Mouse (Mus musculus) brown adipose tissue, adult 24 weeks (tissue): ENCODE measurements around the gene Clptm1. TPM values are rescaled to one million over a fixed set of nuclear protein-coding genes. Genes with fewer than 3 reads are reported as not detected.
A peak's percentile ranks its signal among the peaks of the same experiment; 100 is the strongest.

Experiments
- H3K27ac ChIP-seq: fragments of 200-500 bp; replicated peaks from 2 replicates; pipeline ENCODE4 v1.5.1; 2012; ENCODE audit warnings: low read depth, mild to moderate bottlenecking, low read length
- H3K4me1 ChIP-seq: fragments of 200-500 bp; 2 replicates; pipeline ENCODE4 v1.6.1; 2012; ENCODE audit warnings: low read length, mixed read lengths; ENCODE audit not compliant: control insufficient read depth, insufficient read depth, insufficient read length
- H3K4me3 ChIP-seq: fragments of 200-500 bp; 2 replicates; pipeline ENCODE4 v1.5.1; 2012; ENCODE audit warnings: low read depth, mild to moderate bottlenecking, low read length, moderate library complexity; ENCODE audit not compliant: insufficient read depth
- polyA plus RNA-seq: library from polyadenylated mRNA; stranded (reverse); fragments of >200 nt; gene quantifications from 2 replicates; pipeline ENCODE4 v1.2.4, GENCODE M21; 2012; ENCODE audit not compliant: missing spikeins, insufficient read depth, insufficient read length

The Clptm1 gene
- polyA plus RNA-seq, 1 experiment: 77.2 TPM

DNA sequence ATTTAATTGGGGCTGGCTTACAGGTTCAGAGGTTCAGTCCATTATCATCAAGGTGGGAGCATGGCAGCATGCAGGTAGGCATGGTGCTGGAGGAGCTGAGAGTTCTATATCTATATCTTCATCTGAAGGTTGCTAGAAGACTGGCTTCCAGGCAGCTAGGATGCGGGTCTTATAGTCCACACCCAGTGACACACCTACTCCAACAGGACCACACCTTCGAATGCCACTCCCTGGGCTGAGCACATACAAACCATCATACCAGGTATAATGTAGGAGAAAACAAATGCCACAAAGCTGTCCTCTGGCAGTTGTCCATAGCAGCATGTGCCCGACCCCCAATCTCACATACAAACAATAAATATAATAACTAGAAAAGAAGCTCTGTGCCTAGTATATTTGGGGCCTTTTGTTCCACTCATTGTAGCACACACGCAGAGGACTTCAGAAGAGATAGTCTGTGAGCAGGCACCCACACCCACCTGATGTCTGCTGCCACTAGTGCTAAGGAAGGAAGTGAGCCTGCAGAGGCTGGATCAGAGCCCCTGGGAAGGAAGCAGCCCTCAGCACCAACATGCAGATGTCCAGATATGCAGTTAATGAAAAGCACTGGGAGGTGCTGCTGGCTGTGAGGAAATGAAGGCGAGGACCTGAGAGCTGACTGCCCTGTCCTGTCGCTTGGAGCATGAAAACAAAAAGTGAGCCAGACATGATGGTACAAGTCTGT, 13.6 kb downstream of the Clptm1 start:
- Histone ChIP-seq H3K27ac (0 out of 2 replicates have a peak overlapping the region, but pooled peaks have one; percentile 34), H3K4me1 (peaks cover 12% of the 10 kb centered on the region; the same call in 1 of the 2 replicates), H3K4me3 (no peak overlapping the region)

DNA sequence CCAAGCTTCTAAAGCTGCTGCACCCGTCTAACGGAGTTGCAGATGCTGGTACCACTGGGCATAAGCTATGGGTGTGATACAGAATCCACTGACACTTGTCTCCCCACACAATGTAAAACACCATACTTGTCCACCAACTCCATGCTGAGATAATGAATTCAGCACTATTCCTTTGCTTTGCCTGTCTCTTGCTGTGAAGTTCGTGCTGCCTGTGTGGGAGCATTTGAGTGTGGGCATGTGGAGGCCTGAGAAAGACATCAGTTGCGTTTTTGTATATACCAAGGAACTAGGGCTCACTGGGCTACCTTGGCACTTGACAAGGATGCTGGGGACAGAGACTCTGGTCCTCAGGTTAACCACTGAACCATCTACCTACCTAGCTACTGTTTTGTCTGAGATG, 23.6 kb downstream of the Clptm1 start:
- Histone ChIP-seq H3K4me1 (no peaks in the 10 kb centered on the region), H3K27ac (no peak overlapping the region), H3K4me3 (no peak overlapping the region)

DNA sequence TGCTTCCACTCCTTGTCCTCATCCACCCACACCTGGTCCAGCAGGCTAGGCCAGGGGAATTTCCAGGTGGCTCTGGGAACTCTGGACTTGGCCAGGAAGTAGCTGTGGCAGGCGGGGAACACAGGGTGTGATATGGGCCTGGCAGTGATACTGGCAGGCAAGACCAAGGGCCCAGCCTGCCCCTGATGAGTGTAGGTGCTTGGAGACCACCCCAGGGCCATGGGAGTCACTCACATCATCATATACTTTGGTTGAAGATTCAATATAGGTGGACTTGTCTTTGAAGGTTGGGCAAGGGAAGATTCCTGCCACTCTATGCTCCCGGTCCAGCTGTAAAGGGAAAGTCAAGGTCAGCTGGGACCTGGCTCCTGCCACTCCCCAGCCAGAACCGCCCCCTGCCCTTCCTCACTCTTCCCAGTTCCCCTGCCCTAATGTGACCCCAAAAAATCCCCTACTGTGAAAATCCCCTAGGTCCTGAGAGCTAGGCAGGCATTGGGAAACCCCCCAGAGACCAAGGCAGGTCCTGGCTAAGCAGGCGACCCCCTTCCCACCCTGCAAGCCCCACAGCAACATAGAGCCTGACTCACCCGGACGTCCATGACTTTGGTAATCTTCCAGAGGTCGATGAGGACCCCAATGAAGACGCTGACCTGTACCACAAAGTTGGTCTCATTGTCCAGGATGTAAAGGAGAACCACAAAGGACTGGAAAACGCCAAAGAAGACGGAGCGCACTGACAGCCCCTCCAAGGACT, 29.6 kb downstream of the Clptm1 start:
- Histone ChIP-seq H3K4me1 (no peaks in the 10 kb centered on the region), H3K27ac (no peak overlapping the region), H3K4me3 (no peak overlapping the region)

DNA sequence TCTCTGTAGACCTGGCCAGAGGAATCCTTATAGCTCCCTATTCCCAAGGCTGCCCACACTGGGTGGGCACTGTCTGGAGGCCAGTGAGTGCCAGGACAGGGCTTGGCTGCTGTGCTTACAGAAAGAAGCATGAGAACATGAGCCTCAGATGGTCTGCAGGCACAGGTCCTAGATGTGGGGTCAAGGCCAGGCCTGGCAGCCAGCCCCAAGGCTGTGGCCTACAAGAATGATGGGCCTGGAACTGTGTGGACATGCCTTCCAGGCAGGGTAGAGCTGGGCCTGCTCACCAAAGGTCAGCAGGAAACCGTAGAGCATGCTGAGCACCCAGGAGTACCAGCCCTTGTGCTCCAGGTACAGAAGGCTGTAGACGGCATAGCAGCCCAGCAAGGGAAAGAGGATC, 30.2 kb downstream of the Clptm1 start:
- H3K27ac ChIP-seq: no peak overlapping the region
- peaks cover 2% of the 10 kb centered on the region; the same call in 1 of the 2 replicates for H3K4me1 ChIP-seq
- no peak overlapping the region for H3K4me3 ChIP-seq

DNA sequence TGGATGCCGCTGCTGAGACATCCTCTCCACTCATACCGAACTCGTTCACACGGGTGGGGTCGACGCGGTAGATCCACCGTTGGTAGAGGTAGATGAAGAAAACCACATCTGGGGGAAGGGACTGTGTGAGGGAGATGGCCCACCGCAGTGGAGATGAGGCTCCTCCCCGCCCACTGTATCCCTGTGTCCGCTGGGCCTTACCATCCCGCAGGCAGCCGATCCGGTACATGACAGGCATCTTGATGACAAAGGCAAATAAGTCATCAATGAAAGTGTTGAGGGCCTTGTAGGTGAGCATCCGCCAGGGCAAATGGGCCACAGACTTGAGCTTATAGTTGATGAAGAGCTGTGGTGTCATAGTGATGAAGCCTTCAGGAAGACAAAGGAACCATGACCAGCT, 31.0 kb downstream of the Clptm1 start:
- H3K27ac ChIP-seq: no peak overlapping the region
- H3K4me1 ChIP-seq: peaks cover 3% of the 10 kb centered on the region; the same call in 1 of the 2 replicates

DNA sequence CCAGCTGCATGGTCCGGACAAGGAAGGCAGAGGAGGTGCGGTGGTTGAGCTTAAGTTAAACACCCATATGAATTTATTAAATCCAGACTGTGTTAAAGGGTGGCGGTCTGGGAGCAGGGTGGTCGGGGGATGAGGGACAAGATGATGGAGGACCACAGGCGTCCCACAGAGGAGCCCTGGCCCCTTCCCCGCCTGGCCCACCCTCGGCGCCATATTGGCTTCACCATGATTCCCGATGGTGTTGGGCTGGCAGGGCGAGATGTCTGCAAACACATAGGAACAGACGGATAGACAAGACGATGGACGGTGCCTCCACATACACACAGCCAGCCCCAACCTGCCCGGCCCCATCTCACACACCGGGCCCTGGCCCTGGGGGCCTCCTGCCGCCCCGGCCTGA, 31.6 kb downstream of the Clptm1 start:
- H3K4me1 ChIP-seq: peaks cover 3% of the 10 kb centered on the region; the same call in 1 of the 2 replicates
- no peak overlapping the region for H3K27ac ChIP-seq
- H3K4me3 ChIP-seq: no peak overlapping the region

More for the DNA sequence above, 31.0 kb downstream of the Clptm1 start:
- no peak overlapping the region for H3K4me3 ChIP-seq

DNA sequence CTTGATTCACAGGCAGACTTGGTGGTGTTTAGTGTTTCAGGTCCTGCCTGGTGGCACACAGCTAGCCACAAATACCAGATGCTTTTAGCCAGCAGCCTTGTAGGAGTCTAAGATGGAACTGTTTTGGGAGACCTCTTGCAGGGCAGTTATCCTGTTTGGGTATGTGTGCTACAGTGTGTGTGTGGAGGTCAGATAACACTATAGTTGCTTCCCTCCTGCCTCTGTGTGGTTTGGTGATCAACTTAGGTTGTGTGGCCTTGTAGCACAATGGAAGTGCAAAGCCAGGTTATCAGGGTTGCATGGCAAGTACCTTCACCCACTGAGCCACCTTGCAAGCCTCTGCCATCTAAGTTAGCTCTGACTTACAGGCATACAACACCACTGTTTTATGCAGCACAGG, 32.1 kb downstream of the Clptm1 start:
- Histone ChIP-seq H3K4me3 (no peak overlapping the region), H3K27ac (no peak overlapping the region), H3K4me1 (peaks cover 3% of the 10 kb centered on the region; the same call in 1 of the 2 replicates)

DNA sequence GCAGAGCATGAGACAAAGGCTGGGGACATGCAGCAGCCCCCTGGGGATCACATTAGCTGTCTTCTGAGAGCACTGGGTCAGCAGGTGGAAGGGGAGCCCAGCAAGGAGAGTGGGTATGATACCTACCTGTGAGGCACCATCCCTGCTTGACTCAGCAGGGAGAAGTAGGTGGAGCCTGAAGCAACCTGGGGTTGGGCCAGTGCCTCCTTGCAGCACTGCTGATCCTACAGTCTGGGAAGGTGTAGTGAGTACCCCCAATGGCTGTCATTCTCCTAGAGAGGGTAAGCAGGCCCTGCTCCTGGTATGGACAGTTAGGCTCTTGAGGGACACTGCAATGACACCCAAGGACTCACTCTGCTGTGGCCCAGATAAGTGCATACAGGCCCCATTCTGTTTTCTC, 32.6 kb downstream of the Clptm1 start:
- Histone ChIP-seq H3K4me3 (no peak overlapping the region), H3K27ac (no peak overlapping the region), H3K4me1 (peaks cover 3% of the 10 kb centered on the region; the same call in 1 of the 2 replicates)

DNA sequence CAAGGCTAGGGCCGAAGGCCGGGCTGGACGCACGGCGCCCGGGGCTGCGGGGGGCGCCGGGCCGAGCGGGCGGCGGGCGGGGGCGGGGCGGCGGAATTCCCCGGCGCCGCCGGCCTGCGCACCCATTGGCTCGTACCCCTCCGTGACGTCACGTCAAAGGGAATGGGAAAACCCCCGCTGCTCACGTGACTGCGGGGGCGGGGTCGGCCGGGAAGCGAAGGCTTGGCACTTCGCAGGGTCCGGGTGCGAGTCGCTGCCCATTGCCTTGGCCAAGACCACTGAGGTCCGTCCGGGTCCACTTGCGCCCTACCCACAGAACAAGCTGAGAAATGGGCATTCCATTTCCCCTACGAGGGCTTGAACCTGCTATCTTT, 35.5 kb downstream of the Clptm1 start, which contains the start of gene Relb:
TSS of gene Relb (minus strand) at position 78 of the 374 bp plus-strand sequence.
- peak within 1 kb of the TSS; percentile 73 for H3K4me3 ChIP-seq
- H3K4me1 ChIP-seq: peaks cover 3% of the 10 kb centered on the region; the same call in 1 of the 2 replicates
- peak within 1 kb of the TSS; percentile 84 for H3K27ac ChIP-seq

DNA sequence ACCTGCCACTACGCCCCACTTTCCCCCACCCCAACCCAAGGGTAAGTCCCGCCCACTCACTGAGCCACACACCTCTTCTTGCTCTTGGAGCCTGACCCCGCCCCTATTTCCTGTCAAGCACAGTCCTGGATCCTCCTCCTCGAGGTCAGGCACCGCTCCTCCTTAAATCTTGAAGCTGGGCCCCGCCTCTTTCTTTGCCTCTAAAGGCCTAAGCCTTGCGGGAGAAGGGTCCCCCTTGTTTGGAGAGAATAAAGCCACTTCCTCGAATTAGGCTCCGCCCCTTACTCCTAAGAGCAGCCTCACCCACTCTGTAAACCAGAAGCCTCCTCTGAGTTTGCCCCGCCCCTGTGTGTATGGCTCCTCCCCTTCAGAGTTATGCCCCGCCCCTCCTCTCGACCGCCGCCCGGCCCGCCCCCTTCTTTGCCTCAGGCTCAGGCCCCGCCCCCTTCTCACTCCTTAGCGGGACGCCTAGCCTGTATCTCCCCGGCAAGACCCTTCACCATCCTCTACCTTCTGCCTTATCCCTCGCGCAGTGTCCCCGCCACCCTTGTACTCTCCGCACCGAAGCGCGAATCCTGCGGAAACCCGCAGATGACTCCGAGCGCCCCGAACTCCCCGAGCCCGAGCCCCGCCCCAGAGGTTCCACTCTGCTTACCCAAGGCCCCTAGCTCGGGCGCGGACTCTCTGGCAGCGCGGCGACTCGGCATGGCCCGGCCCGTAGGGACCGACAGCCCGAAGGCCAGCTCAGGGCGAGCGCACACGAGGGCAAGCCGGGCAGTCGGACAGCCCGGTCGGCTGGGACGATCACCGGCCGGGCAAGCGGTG, 36.1 kb downstream of the Clptm1 start:
- H3K4me1 ChIP-seq: peaks cover 3% of the 10 kb centered on the region; the same call in 1 of the 2 replicates
- H3K27ac ChIP-seq: peak overlapping the region; percentile 84
- peak overlapping the region; percentile 73 for H3K4me3 ChIP-seq

DNA sequence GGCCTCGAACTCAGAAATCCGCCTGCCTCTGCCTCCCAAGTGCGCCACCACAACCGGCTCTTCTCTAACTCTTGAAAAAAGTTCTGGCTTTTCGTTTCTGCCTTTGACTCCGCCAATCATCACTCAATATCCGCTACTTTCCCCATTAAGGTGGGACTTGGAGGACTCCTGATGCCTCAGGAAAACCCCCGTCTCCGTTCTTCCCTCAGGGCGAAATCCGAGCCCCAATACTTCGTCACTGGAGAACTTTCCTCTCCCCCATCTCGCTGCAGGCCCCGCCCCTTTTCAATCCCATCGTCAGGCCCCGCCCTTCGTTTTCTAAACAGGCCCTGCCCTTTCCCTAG, 36.7 kb downstream of the Clptm1 start:
- Histone ChIP-seq H3K27ac (peak overlapping the region; percentile 49), H3K4me3 (peak overlapping the region; percentile 55), H3K4me1 (peaks cover 3% of the 10 kb centered on the region; the same call in 1 of the 2 replicates)

DNA sequence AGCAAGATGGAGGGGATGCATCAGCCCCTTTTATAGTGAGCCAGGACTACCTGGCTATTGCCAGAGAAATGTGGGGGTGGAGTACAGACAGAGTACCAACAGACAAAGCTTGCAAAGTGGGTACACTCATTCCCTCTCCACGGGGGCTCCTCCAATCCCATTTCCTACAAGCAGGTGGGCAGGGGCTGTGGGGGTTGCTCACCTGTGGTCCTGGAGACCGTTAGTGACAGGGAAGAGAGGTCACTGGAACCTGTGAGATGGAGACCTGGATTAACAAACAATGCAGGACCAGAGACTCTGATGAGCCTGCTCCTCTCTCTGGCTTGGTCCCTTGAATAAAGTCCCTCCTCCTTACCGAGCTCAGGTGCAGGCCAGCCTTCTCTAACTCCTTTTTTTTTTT, 37.1 kb downstream of the Clptm1 start:
- Histone ChIP-seq H3K27ac (peak overlapping the region; percentile 49), H3K4me1 (peaks cover 3% of the 10 kb centered on the region; the same call in 1 of the 2 replicates), H3K4me3 (peak overlapping the region; percentile 55; the same call in 1 of the 2 replicates)

DNA sequence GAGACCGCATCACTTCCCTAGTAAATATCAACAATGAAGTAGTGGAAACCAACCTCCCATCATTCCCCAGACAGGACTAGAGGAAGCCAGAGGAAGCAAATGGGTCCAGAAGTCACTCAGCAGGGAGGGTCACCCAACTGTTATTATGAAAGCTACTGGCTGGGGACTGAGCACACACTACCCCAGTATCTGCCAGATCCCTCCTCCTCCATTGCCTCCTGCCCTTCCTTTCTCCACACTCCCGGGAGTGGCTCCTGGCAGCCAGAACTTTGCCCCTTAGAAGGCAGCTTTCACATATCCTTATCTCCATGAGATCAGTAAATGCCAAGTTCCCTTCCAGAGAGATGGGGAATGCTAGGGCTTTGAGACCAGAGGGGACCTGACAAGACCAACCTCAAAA, 41.4 kb downstream of the Clptm1 start:
- no peak overlapping the region for H3K4me3 ChIP-seq
- H3K27ac ChIP-seq: no peak overlapping the region

DNA sequence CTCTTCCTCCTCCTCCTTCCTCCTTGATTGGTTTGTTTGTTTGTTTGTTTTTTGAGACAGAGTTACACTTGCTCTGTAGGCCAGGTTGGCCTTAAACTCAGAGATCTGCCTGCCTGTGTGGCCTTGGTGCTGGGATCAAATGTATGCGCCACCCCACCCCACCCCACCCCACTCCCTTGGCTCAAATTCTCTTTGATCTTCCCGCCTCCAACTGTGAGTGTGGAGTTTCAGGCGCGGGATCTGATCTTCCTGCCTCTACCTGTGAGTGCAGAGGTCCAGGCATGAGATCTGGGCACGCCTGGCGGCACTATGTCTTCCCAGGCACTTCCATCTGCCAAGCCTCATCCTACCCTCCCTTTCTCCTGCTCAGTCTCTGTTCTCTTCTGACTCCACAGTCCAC, 42.6 kb downstream of the Clptm1 start:
- Histone ChIP-seq H3K4me3 (no peak overlapping the region), H3K27ac (no peak overlapping the region), H3K4me1 (no peaks in the 10 kb centered on the region)

More for the DNA sequence above, 41.4 kb downstream of the Clptm1 start:
- no peaks in the 10 kb centered on the region for H3K4me1 ChIP-seq

DNA sequence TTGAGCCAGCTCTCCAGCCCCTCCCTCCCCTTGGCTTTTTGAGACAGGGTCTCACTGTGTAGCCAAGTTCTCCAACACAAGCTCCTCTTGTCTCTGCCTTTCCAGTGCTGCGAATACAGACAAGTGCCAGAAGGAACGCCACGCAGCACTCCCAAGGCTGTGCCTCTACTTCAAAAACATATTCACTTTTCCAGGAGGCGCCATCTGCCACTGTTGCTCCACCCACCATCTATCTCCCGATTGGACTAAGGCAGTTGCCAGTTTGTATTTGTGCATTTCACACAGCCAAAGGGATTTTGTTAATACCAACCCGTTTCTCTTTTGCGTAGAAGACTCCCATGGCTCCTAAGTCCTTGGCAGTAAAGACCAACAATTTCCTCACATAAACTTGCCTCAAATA, 44.0 kb downstream of the Clptm1 start:
- no peaks in the 10 kb centered on the region for H3K4me1 ChIP-seq
- H3K4me3 ChIP-seq: no peak overlapping the region
- no peak overlapping the region for H3K27ac ChIP-seq
